Mouse (Mus musculus) layer of hippocampus, adult 2 months (tissue): ENCODE results near the gene Sphkap. TPM values are rescaled to one million over a fixed set of nuclear protein-coding genes. Genes with fewer than 3 reads are reported as not detected.

Source experiments
- DNase-seq, 2 experiments: peaks; one replicate each; pipeline ENCODE4 v3.0.0; 2022; ENCODE audit warnings: low spot score in 2 of 2
- H3K27ac ChIP-seq: fragments of 200-600 bp; 2 replicates; pipeline ENCODE4 v1.8.1; 2022
- H3K4me3 ChIP-seq: fragments of 200-600 bp; 2 replicates; pipeline ENCODE4 v1.8.1; 2022; ENCODE audit warnings: mild to moderate bottlenecking
- CTCF ChIP-seq: fragments of 200-600 bp; conservative IDR thresholded peaks from 2 replicates; pipeline ENCODE4 v1.8.1; 2022; ENCODE audit warnings: antibody characterized with exemption, mild to moderate bottlenecking, moderate library complexity
- total RNA-seq, 2 experiments: library from RNA; stranded (reverse); gene quantifications; 2 replicates each; pipeline ENCODE4 v1.2.3; 2021

Gene Sphkap
- total RNA-seq, 2 experiments from 2014 or later, result 220 to 234 TPM

GRCm38 (mm10) chr1:83346453-83346852 is 61.5 kb downstream of the Sphkap start:
- DNase-seq, result no peak
- Histone ChIP-seq H3K4me3 (no peak overlapping the region), H3K27ac (peak overlapping the region; percentile 32)
- TF ChIP-seq CTCF, result no peak

DNA sequence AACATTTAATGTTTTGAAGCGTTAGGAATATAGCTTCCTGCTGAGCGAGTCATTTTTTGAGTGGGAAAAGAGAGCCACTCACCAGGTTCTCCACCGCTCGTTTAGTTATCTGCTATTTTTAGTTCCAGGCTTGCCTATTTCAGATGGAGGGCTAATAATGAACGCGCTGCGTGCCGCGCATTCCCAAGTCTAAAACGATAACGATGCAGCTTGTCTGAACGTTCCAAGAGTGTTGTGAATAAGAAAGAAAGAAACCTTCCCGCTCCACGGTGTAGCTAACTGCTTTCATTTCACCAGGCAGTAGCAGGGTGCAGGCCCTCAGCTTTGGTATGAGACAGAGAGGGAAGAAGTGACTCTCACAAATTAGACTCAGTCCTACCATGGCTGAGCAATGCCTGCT is 62.4 kb downstream of the Sphkap start:
- DNase-seq, result no peak
- TF ChIP-seq CTCF, result no peak
- Histone ChIP-seq H3K27ac (peak overlapping the region; percentile 32), H3K4me3 (no peak overlapping the region; the same call in 1 of the 2 replicates)

DNA sequence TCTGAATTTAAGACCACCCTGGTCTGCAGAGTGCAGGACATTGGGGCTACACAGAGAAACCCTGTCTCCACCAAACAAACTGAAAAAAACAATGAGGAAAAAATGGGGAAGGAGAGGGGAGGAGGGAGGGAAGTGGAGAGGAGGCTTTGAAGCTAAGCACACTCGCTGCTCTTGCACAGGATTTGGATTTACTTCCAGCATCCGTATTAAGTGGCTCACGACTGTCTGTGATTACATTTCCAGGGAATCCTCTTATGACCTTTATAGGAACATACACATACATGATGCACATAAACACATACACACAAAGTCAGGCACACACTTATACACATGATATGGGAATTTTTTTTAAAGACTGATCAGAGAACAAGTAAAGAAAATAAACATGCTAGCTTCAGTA is 62.9 kb downstream of the Sphkap start:
- H3K4me3 ChIP-seq, result no peak overlapping the region
- no peak for TF ChIP-seq CTCF
- H3K27ac ChIP-seq, result peak overlapping the region; percentile 32; the same call in 1 of the 2 replicates
- DNase-seq, result no peak

- no peak for TF ChIP-seq CTCF
- no peak for DNase-seq
- no peak overlapping the region; the same call in 1 of the 2 replicates for H3K27ac ChIP-seq
- no peak overlapping the region for H3K4me3 ChIP-seq
Observed at GRCm38 (mm10) chr1:83342726-83343250, 65.2 kb downstream of the Sphkap start.

GRCm38 (mm10) chr1:83339358-83339757 is 68.6 kb downstream of the Sphkap start:
- Histone ChIP-seq H3K4me3 (no peak overlapping the region), H3K27ac (no peak overlapping the region)
- no peak for TF ChIP-seq CTCF
- DNase-seq, result no peak

DNA sequence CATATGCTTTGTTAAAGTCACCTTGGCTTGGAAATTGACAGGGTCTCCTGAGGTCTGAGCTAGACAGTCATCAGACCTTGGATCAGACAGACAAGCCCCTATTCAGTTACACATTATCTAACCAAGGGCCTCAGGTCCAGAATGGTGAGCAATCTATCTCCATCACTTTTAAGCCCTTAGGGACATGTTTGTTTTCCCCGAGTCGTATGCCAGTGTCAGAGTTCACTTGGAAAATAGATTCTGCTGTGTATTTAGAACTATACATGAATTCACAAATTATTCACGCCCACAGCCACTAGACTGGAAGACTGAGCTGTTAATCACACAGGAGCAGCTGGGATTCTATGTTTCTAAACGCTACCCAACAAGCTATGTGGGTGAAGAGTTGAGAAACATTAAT is 91.1 kb downstream of the Sphkap start:
- DNase-seq, result no peak
- no peak for TF ChIP-seq CTCF
- H3K4me3 ChIP-seq, result no peak overlapping the region
- H3K27ac ChIP-seq, result peak overlapping the region; percentile 64; the same call in 1 of the 2 replicates

DNA sequence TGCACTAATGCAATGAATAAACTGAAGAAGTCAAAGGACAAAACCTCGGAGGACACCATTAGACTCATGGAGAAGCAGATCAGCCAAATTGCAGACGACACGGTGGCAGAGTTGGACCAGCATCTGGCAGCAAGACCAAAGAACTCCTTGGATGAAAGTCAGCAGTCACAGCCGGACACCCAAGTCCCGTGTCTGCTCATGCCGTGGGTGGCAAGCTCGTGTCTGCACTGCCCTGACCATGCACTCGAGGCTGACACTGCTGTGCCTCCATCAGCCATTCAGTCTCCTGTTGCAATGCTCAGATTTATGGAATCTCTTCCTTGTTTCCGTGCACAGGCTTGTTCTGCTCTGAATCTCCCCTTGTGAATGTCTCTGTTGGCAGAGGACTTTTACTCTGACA is 92.9 kb downstream of the Sphkap start:
- no peak for DNase-seq
- no peak for TF ChIP-seq CTCF
- H3K27ac ChIP-seq, result peak overlapping the region; percentile 64; the same call in 1 of the 2 replicates
- no peak overlapping the region for H3K4me3 ChIP-seq

GRCm38 (mm10) chr1:83311607-83312295 is 96.2 kb downstream of the Sphkap start:
- TF ChIP-seq CTCF, result no peak
- Histone ChIP-seq H3K4me3 (no peak overlapping the region), H3K27ac (peak overlapping the region; percentile 37; the same call in 1 of the 2 replicates)
- no peak for DNase-seq

- TF ChIP-seq CTCF, result no peak
- peak overlapping the region; percentile 19; the same call in 1 of the 2 replicates for H3K27ac ChIP-seq
- DNase-seq, result peak in 1 of 2 experiments; percentile 16
- no peak overlapping the region for H3K4me3 ChIP-seq
Observed at GRCm38 (mm10) chr1:83297137-83298076, 110.6 kb downstream of the Sphkap start.

- DNase-seq, result no peak
- H3K4me3 ChIP-seq, result no peak overlapping the region
- TF ChIP-seq CTCF, result no peak
- no peak overlapping the region for H3K27ac ChIP-seq
Observed at GRCm38 (mm10) chr1:83285866-83286265, 122.1 kb downstream of the Sphkap start.

DNA sequence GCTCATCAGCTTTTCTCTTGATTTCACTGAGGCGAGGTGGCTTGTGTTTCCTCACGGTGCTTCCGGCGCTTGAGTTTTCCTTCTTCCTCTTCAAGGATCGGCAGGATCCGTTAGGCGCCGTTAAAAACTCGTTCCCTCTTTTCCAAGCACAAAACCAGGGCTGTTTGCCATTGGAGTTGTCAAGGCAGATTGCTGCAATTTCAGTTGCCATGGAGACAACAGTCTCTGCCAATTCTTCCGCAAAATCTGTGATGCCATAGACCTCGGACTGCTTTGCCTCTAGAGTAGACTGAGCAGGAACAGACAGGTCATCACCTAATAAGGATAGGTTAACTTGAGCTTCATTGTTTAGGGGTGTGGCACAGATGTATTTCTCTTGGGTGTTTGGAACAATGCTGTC is 131.0 kb downstream of the Sphkap start:
- peak overlapping the region; percentile 95 for H3K27ac ChIP-seq
- no peak for TF ChIP-seq CTCF

GRCm38 (mm10) chr1:83276637-83277036 is 131.4 kb downstream of the Sphkap start:
- Histone ChIP-seq H3K4me3 (no peak overlapping the region), H3K27ac (peak overlapping the region; percentile 95)
- TF ChIP-seq CTCF, result no peak
- no peak for DNase-seq

More for the DNA sequence above, 131.0 kb downstream of the Sphkap start:
- no peak overlapping the region for H3K4me3 ChIP-seq
- peak; percentile 85 to 91 for DNase-seq

- no peak overlapping the region for H3K4me3 ChIP-seq
- no peak for DNase-seq
- no peak overlapping the region for H3K27ac ChIP-seq
- no peak for TF ChIP-seq CTCF
Observed at GRCm38 (mm10) chr1:83251746-83252145, 156.3 kb downstream of the Sphkap start.
